Mouse (Mus musculus): ENCODE results near the gene Selenoo. TPM values are rescaled to one million over a fixed set of nuclear protein-coding genes. Genes with fewer than 3 reads are reported as not detected.

Selenoo gene
- polyA plus RNA-seq, 1 experiment, result 9.2 TPM

DNA sequence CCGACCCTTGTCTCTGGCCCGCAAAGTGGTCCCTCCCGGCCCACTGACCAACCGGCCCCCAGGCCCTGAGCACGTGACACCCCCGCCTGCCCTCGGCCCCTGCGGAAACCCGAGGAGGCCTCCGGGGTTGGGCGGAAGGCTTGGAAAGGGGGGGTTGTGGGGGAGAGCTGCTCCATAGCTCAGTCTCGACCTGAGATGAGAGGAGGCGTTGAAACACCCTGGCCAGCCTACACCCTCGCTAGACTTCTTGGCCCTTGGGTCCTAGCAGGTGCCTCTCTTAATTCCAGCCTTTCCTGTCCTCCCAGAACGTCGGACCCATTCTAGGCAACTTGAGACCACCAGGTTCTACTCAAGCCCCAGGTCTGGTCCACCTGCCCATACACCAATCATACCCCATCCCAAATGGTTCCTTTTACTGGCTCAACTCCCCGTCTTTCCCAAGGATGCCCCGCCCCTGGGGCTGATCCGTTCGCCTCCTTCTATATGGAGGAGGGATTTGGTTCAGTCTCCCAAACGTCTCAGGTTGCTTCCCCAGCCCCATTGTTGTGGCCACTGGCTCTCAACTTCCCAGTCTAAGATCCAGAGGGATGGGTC, 51.9 kb downstream of the Selenoo start, which contains the start of gene Mapk12:
Mapk12 (minus strand) TSS at position 45 of the 594 bp plus-strand sequence.
- peak within 1 kb of the TSS; percentile 71 for H3K4me3 ChIP-seq (ENCODE audit: low read depth, low read length)
- no peaks in the 10 kb centered on the region for H3K27me3 ChIP-seq (ENCODE audit: control insufficient read depth, insufficient read depth, low read length, poor library complexity, severe bottlenecking)
- no peaks in the 10 kb centered on the region for H3K9me3 ChIP-seq (replicated peaks; ENCODE audit: control insufficient read depth, insufficient read depth, low read length, poor library complexity, severe bottlenecking)
- H3K4me1 ChIP-seq (ENCODE audit: control insufficient read depth, insufficient read depth, low read length), result no peaks in the 10 kb centered on the region
- TF ChIP-seq EP300 (IDR thresholded peaks at IDR 0.05; ENCODE audit: insufficient read depth, low read depth, low read length), result no peak
- no peak for TF ChIP-seq CTCF (IDR thresholded peaks at IDR 0.05; ENCODE audit: low read depth, low read length)
- no peaks in the 10 kb centered on the region for H3K36me3 ChIP-seq (ENCODE audit: control insufficient read depth, insufficient read depth, low read length, poor library complexity, severe bottlenecking)
- H3K9ac ChIP-seq (ENCODE audit: low read depth, poor library complexity, severe bottlenecking), result peak within 1 kb of the TSS; percentile 81
- peak within 1 kb of the TSS; percentile 55; the same call in 1 of the 2 replicates for H3K27ac ChIP-seq (ENCODE audit: insufficient read depth, low read length)

GRCm38 (mm10) chr15:89141443-89141842, 52.6 kb downstream of the Selenoo start:
- TF ChIP-seq POLR2A (IDR thresholded peaks at IDR 0.05; ENCODE audit: insufficient read depth, low read length), result no peak
- TF ChIP-seq EP300 (IDR thresholded peaks at IDR 0.05; ENCODE audit: insufficient read depth, low read depth, low read length), result no peak
- TF ChIP-seq CTCF (IDR thresholded peaks at IDR 0.05; ENCODE audit: low read depth, low read length), result no peak
- Histone ChIP-seq H3K9me3 (replicated peaks; ENCODE audit: control insufficient read depth, insufficient read depth, low read length, poor library complexity, severe bottlenecking) (no peaks in the 10 kb centered on the region), H3K9ac (ENCODE audit: low read depth, poor library complexity, severe bottlenecking) (no peak overlapping the region), H3K4me3 (ENCODE audit: low read depth, low read length) (no peak overlapping the region), H3K27me3 (ENCODE audit: control insufficient read depth, insufficient read depth, low read length, poor library complexity, severe bottlenecking) (no peaks in the 10 kb centered on the region), H3K4me1 (ENCODE audit: control insufficient read depth, insufficient read depth, low read length) (no peaks in the 10 kb centered on the region), H3K36me3 (ENCODE audit: control insufficient read depth, insufficient read depth, low read length, poor library complexity, severe bottlenecking) (no peaks in the 10 kb centered on the region), H3K27ac (ENCODE audit: insufficient read depth, low read length) (peak overlapping the region; percentile 17; the same call in 1 of the 2 replicates)

- H3K9me3 ChIP-seq (replicated peaks; ENCODE audit: control insufficient read depth, insufficient read depth, low read length, poor library complexity, severe bottlenecking), result no peaks in the 10 kb centered on the region
- no peaks in the 10 kb centered on the region for H3K27me3 ChIP-seq (ENCODE audit: control insufficient read depth, insufficient read depth, low read length, poor library complexity, severe bottlenecking)
Observed at GRCm38 (mm10) chr15:89141905-89142304, 53.0 kb downstream of the Selenoo start.

DNA sequence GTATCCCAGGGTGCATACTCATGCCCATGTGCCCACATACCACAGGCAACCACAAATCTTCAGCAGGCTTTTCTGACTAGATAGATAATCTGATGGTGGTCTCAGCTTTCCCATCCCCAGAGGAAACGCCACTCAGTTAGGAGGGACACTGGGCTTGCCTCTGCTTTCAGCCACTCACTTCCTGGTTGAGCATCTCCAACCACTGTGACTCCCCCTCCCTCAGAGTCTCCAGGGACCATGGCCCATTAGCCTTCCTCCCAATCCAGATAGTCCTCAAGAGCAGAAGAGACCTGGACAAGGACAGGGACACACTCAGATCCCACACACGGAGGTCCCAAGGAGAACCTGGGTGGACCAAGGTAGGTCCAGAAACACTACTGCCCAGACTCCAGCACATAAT, 54.2 kb downstream of the Selenoo start:
- Histone ChIP-seq H3K9me3 (replicated peaks; ENCODE audit: control insufficient read depth, insufficient read depth, low read length, poor library complexity, severe bottlenecking) (no peaks in the 10 kb centered on the region), H3K9ac (ENCODE audit: low read depth, poor library complexity, severe bottlenecking) (no peak overlapping the region), H3K36me3 (ENCODE audit: control insufficient read depth, insufficient read depth, low read length, poor library complexity, severe bottlenecking) (no peaks in the 10 kb centered on the region), H3K27me3 (ENCODE audit: control insufficient read depth, insufficient read depth, low read length, poor library complexity, severe bottlenecking) (no peaks in the 10 kb centered on the region), H3K27ac (ENCODE audit: insufficient read depth, low read length) (no peak overlapping the region), H3K4me1 (ENCODE audit: control insufficient read depth, insufficient read depth, low read length) (no peaks in the 10 kb centered on the region), H3K4me3 (ENCODE audit: low read depth, low read length) (no peak overlapping the region)
- TF ChIP-seq EP300 (IDR thresholded peaks at IDR 0.05; ENCODE audit: insufficient read depth, low read depth, low read length), result no peak
- TF ChIP-seq CTCF (IDR thresholded peaks at IDR 0.05; ENCODE audit: low read depth, low read length), result no peak
- no peak for TF ChIP-seq POLR2A (IDR thresholded peaks at IDR 0.05; ENCODE audit: insufficient read depth, low read length)

More at GRCm38 (mm10) chr15:89141905-89142304, 53.0 kb downstream of the Selenoo start:
- no peak for TF ChIP-seq EP300 (IDR thresholded peaks at IDR 0.05; ENCODE audit: insufficient read depth, low read depth, low read length)
- no peak for TF ChIP-seq POLR2A (IDR thresholded peaks at IDR 0.05; ENCODE audit: insufficient read depth, low read length)
- no peak for TF ChIP-seq CTCF (IDR thresholded peaks at IDR 0.05; ENCODE audit: low read depth, low read length)
- H3K4me1 ChIP-seq (ENCODE audit: control insufficient read depth, insufficient read depth, low read length), result no peaks in the 10 kb centered on the region
- no peak overlapping the region for H3K4me3 ChIP-seq (ENCODE audit: low read depth, low read length)
- no peak overlapping the region for H3K9ac ChIP-seq (ENCODE audit: low read depth, poor library complexity, severe bottlenecking)
- H3K36me3 ChIP-seq (ENCODE audit: control insufficient read depth, insufficient read depth, low read length, poor library complexity, severe bottlenecking), result no peaks in the 10 kb centered on the region
- H3K27ac ChIP-seq (ENCODE audit: insufficient read depth, low read length), result no peak overlapping the region

DNA sequence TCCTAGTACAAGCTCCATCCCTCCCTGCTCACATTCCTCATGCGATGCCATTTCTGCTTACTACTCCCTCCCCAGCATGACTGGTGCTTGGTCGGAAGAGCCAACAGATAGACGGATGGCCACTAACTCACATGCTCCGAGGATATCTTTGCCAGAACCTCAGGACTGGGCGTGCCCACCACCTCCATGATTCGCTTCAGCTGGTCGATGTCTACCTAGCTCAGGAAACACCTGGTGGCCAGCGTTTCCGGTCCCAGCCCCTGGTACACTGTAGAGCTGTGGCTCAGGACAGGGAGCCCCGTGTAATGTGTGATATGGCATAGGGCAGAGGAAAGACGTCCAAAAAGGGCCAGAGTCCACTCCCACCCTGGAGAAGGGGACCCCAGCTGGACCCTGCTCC, 56.1 kb downstream of the Selenoo start:
- Histone ChIP-seq H3K27ac (ENCODE audit: insufficient read depth, low read length) (no peak overlapping the region), H3K9ac (ENCODE audit: low read depth, poor library complexity, severe bottlenecking) (no peak overlapping the region), H3K27me3 (ENCODE audit: control insufficient read depth, insufficient read depth, low read length, poor library complexity, severe bottlenecking) (no peaks in the 10 kb centered on the region), H3K36me3 (ENCODE audit: control insufficient read depth, insufficient read depth, low read length, poor library complexity, severe bottlenecking) (no peaks in the 10 kb centered on the region), H3K4me3 (ENCODE audit: low read depth, low read length) (no peak overlapping the region), H3K4me1 (ENCODE audit: control insufficient read depth, insufficient read depth, low read length) (peaks cover 2% of the 10 kb centered on the region), H3K9me3 (replicated peaks; ENCODE audit: control insufficient read depth, insufficient read depth, low read length, poor library complexity, severe bottlenecking) (no peaks in the 10 kb centered on the region)
- TF ChIP-seq EP300 (IDR thresholded peaks at IDR 0.05; ENCODE audit: insufficient read depth, low read depth, low read length), result no peak
- TF ChIP-seq POLR2A (IDR thresholded peaks at IDR 0.05; ENCODE audit: insufficient read depth, low read length), result no peak
- TF ChIP-seq CTCF (IDR thresholded peaks at IDR 0.05; ENCODE audit: low read depth, low read length), result no peak

DNA sequence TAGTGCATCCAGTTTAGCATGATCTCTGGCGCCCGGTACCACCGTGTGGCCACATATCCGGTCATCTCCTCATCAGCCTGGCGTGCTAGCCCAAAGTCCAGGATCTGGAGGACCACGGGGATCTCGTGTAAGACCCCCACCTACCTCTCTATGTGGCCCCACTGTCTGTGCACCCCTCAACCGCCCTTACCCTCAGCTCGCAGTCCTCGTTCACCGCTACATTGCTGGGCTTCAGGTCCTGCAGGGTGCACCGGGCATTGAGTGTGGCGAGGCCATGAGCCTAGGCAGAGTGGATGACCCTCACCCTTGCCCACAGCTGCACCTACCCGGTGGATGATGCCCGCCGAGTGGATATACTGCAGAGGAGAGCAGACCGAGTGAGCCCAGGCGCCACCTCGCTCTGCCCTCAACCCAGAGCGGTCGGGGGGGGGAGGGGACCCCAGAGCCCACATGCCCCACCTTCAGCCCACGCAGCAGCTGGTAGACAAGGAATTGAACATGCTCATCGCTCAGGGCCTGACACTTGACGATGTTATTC, 57.0 kb downstream of the Selenoo start:
- no peak overlapping the region for H3K9ac ChIP-seq (ENCODE audit: low read depth, poor library complexity, severe bottlenecking)
- no peaks in the 10 kb centered on the region for H3K36me3 ChIP-seq (ENCODE audit: control insufficient read depth, insufficient read depth, low read length, poor library complexity, severe bottlenecking)
- peak overlapping the region; percentile 60 for H3K4me3 ChIP-seq (ENCODE audit: low read depth, low read length)
- no peaks in the 10 kb centered on the region for H3K9me3 ChIP-seq (replicated peaks; ENCODE audit: control insufficient read depth, insufficient read depth, low read length, poor library complexity, severe bottlenecking)
- H3K27ac ChIP-seq (ENCODE audit: insufficient read depth, low read length), result no peak overlapping the region
- H3K27me3 ChIP-seq (ENCODE audit: control insufficient read depth, insufficient read depth, low read length, poor library complexity, severe bottlenecking), result no peaks in the 10 kb centered on the region
- H3K4me1 ChIP-seq (ENCODE audit: control insufficient read depth, insufficient read depth, low read length), result peaks cover 2% of the 10 kb centered on the region
- no peak for TF ChIP-seq EP300 (IDR thresholded peaks at IDR 0.05; ENCODE audit: insufficient read depth, low read depth, low read length)
- no peak for TF ChIP-seq CTCF (IDR thresholded peaks at IDR 0.05; ENCODE audit: low read depth, low read length)
- no peak for TF ChIP-seq POLR2A (IDR thresholded peaks at IDR 0.05; ENCODE audit: insufficient read depth, low read length)

Data from ES-Bruce4 (cell line).